Mouse (Mus musculus): Measurements from ENCODE around the gene Siglecf.

Siglecf gene

DNA sequence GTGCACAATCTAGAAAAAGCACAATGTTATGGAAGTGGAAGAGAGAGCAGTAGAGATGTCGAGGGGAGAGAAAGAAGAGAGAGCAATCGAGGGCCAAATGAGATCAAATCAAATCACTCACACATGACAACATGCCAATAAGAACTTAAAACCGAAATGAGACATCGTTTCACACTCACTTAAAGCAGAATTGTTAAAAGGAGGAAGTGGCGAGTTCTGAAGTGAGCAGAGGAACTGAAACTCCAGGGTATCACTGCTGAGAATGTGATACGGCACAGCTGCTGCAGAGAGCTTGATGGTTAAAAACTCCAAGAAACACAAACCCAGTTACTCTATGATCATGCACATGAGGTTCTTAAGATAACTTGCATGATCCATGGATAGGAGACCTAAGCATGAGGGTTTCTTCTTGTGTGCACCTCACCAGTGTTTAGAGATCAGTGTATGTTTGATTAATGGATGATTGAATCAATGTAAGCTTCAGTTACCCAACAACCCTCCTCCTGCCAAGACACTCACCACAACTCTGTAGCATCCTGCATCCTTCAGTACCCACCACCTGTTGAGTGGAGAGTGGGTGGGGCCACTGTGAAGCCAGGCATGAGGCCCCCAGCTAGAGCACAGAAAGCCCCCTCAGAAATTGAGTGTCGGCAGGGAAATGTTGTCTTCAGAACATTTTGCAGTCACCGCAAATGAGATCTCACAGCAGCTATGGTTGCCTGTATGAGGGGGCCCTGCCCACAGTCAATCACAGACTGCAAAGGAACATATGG, 41.4 kb downstream of the Siglecf start:
- DNase-seq: no peak

- DNase-seq: no peak
These were observed 48.4 kb downstream of the Siglecf start for GRCm38 (mm10) chr7:43399501-43399900.

GRCm38 (mm10) chr7:43402718-43403117, 51.6 kb downstream of the Siglecf start:
- DNase-seq: no peak

- no peak for DNase-seq
These were observed 56.4 kb downstream of the Siglecf start for GRCm38 (mm10) chr7:43407573-43407972.

GRCm38 (mm10) chr7:43408131-43408553, 57.0 kb downstream of the Siglecf start, which contains the start of gene Siglecg:
TSS of gene Siglecg (plus strand) at chr7:43408204.
- no peak for DNase-seq

DNA sequence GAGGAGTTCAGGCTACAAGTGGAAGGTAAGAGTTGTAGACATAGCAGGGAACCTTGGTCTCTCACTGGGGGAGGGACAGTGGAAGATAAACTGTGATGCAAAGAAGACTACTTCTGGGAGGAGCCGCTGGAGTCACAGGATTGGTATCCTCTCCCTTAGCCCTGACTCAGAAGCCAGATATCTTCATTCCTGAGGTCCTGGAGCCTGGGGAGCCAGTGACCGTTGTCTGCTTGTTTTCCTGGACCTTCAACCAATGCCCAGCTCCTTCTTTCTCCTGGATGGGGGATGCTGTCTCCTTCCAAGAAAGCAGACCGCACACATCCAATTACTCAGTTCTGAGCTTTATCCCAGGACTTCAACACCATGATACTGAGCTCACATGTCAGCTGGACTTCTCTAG, 57.9 kb downstream of the Siglecf start:
- DNase-seq: no peak

Measured in cerebellum, postnatal 25 days (tissue).